Mouse (Mus musculus) C2C12 (cell line): ENCODE data around the gene Uap1l1.

Experiments used
- CTCF ChIP-seq: IDR thresholded peaks from one replicate; pipeline ENCODE4 v1.5.1; 2011; ENCODE audit not compliant: control insufficient read depth, insufficient read depth, insufficient read length
- FOSL1 ChIP-seq: IDR thresholded peaks from one replicate; pipeline ENCODE4 v1.8.0; 2011; ENCODE audit warnings: mild to moderate bottlenecking, low read length; ENCODE audit not compliant: poor library complexity, insufficient read depth, severe bottlenecking
- MYOD1 ChIP-seq: IDR thresholded peaks from one replicate; pipeline ENCODE4 v1.6.1; 2011; ENCODE audit warnings: low read depth; ENCODE audit not compliant: control insufficient read depth, insufficient read length
- MYOG ChIP-seq: IDR thresholded peaks from one replicate; pipeline ENCODE4 v1.6.1; 2011; ENCODE audit not compliant: control insufficient read depth, insufficient read length; ENCODE audit errors: extremely low read depth
- USF1 ChIP-seq: IDR thresholded peaks from one replicate; pipeline ENCODE4 v1.6.1; 2011; ENCODE audit warnings: low read depth, mild to moderate bottlenecking, control low read depth, moderate library complexity

DNA sequence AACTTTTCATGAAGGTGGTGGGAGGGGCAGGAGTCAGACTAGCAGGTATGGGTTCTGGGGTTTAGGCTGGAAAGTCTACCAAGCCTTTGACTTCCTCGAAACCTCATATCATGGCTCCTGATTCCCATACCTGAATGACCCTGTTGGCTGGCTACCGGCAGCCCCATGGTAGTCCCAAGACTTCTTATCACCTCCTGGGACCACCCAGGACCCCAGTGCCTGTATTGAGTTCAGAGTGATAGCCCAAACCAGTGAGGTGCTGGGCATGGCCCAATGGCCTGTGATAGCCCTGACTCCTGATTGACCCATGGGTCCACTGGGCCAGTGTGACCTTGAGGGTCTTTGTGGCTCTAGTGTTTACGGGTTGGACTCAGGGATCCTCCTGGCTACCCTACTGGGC is 14.8 kb downstream of the Uap1l1 start:
- no peak for TF ChIP-seq CTCF
- TF ChIP-seq FOSL1 = no peak
- TF ChIP-seq MYOD1 = no peak
- no peak for TF ChIP-seq USF1
- TF ChIP-seq MYOG = no peak
